Mouse (Mus musculus): ENCODE results near the gene Cnpy1. TPM values are rescaled to one million over a fixed set of nuclear protein-coding genes. Genes with fewer than 3 reads are reported as not detected.

Cnpy1 gene
- total and polyA plus RNA-seq, 3 experiments, result not detected

DNA sequence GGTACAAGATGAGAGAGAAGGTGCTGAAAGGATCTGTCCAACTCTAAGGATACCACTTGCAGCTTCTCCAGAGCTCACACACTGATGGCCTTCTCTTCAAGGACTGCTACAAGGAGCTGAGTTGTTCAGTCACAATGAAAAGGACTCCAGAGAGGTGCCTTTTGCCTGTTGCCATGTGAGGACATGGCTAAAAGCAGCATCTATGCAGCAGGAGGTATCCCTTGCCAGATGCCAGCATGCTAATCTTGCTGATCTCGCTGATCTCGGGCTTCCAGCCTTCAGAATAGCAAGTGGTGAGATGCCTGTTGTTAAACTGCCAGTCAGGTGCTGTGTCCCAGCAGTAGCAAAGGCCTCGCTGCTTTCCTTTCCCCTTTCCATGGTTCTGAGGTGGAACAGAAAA, 43.5 kb upstream of the Cnpy1 start:
- Histone ChIP-seq H3K79me2 (ENCODE audit: control insufficient read depth, insufficient read depth, low read length, poor library complexity) (no peaks in the 10 kb centered on the region), H3K9me3 (replicated peaks; ENCODE audit: insufficient read depth, low read length) (no peaks in the 10 kb centered on the region), H3K4me1 (ENCODE audit: control insufficient read depth in 1 of 2, insufficient read depth in 2 of 2, low read length in 2 of 2) (no peaks in the 10 kb centered on the region), H3K4me3 (ENCODE audit: control insufficient read depth in 1 of 2, insufficient read depth in 1 of 2, low read depth in 2 of 2, low read length in 2 of 2) (no peak overlapping the region), H3K36me3 (ENCODE audit: control insufficient read depth in 1 of 2, insufficient read depth in 2 of 2, low read length in 2 of 2) (no peaks in the 10 kb centered on the region; a peak in 1 of 4 replicates), H3K9ac (ENCODE audit: control insufficient read depth, low read depth, low read length, poor library complexity, severe bottlenecking) (no peak overlapping the region), H3K27ac (ENCODE audit: control insufficient read depth, low read depth, low read length) (no peak overlapping the region), H3K27me3 (ENCODE audit: control insufficient read depth in 1 of 2, insufficient read depth in 2 of 2, low read length in 2 of 2) (peaks cover 0 to 5% of the 10 kb centered on the region in 2 experiments; a peak in 2 of 4 replicates)
- no peak for DNase-seq (ENCODE audit: low read depth, low spot score)
- TF ChIP-seq CHD2 (IDR thresholded peaks at IDR 0.05; ENCODE audit: low read length) (no peak), MAFK (IDR thresholded peaks at IDR 0.05; ENCODE audit: borderline replicate concordance, low read depth, low read length) (no peak), HCFC1 (IDR thresholded peaks at IDR 0.05; ENCODE audit: low read depth, low read length) (no peak), TCF12 (IDR thresholded peaks at IDR 0.05; ENCODE audit: low read depth, low read length) (no peak), TAL1 (IDR thresholded peaks at IDR 0.05; ENCODE audit: low read length) (no peak), ZNF384 (IDR thresholded peaks at IDR 0.05; ENCODE audit: low read depth, low read length) (no peak), SIN3A (IDR thresholded peaks at IDR 0.05; ENCODE audit: low read length) (no peak), TBP (IDR thresholded peaks at IDR 0.05; ENCODE audit: low read depth, low read length) (no peak), RCOR1 (IDR thresholded peaks at IDR 0.05; ENCODE audit: low read depth, low read length) (no peak), ZKSCAN1 (IDR thresholded peaks at IDR 0.05; ENCODE audit: low read depth, low read length) (no peak), RAD21 (IDR thresholded peaks at IDR 0.05; ENCODE audit: low read depth, low read length) (no peak), CTCF (IDR thresholded peaks at IDR 0.05 in 2 of 3, conservative IDR thresholded peaks at IDR 0.05 in 1 of 3; ENCODE audit: control insufficient read depth in 1 of 3, insufficient read depth in 1 of 3, low read depth in 2 of 3, low read length in 3 of 3, poor library complexity in 1 of 3, severe bottlenecking in 1 of 3) (no peak), EP300 (IDR thresholded peaks at IDR 0.05; ENCODE audit: low read depth in 1 of 2, low read length in 2 of 2) (no peak), POLR2A (IDR thresholded peaks at IDR 0.05; ENCODE audit: control insufficient read depth in 1 of 2, insufficient read depth in 1 of 2, low read depth in 1 of 2, low read length in 2 of 2, poor library complexity in 1 of 2) (no peak), MAX (IDR thresholded peaks at IDR 0.05; ENCODE audit: low read length) (no peak), MYC (IDR thresholded peaks at IDR 0.05; ENCODE audit: low read depth, low read length) (no peak), CHD1 (IDR thresholded peaks at IDR 0.05; ENCODE audit: low read depth, low read length) (no peak), MYB (IDR thresholded peaks at IDR 0.05; ENCODE audit: low read depth, low read length) (no peak)

DNA sequence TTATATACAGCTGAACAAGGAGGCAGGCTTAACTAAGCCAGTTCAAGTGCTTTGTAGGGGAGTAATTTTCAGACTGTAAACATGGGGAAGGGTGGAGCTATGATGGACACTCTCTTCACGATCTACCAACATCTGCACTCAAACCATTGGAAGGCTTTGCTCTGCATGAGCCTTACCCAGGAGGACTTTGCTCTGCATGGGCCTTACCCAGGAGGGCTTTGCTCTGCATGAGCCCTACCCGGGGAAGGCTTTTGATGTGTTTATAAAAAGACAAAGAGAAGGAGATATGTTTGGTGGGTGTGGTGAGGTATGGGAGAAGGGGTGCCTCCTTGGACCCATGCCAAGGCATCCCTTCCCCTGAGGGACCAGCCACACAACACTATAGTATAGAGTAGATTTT, 31.7 kb upstream of the Cnpy1 start:
- no peak for DNase-seq (ENCODE audit: low read depth, low spot score)
- H3K9me3 ChIP-seq (replicated peaks; ENCODE audit: insufficient read depth, low read length), result no peaks in the 10 kb centered on the region
- H3K79me2 ChIP-seq (ENCODE audit: control insufficient read depth, insufficient read depth, low read length, poor library complexity), result no peaks in the 10 kb centered on the region
- no peak overlapping the region for H3K4me3 ChIP-seq (ENCODE audit: control insufficient read depth in 1 of 2, insufficient read depth in 1 of 2, low read depth in 2 of 2, low read length in 2 of 2)
- no peaks in the 10 kb centered on the region for H3K36me3 ChIP-seq (ENCODE audit: control insufficient read depth in 1 of 2, insufficient read depth in 2 of 2, low read length in 2 of 2)
- no peaks in the 10 kb centered on the region; a peak in 2 of 4 replicates for H3K27me3 ChIP-seq (ENCODE audit: control insufficient read depth in 1 of 2, insufficient read depth in 2 of 2, low read length in 2 of 2)
- H3K9ac ChIP-seq (ENCODE audit: control insufficient read depth, low read depth, low read length, poor library complexity, severe bottlenecking), result no peak overlapping the region
- TF ChIP-seq NRF1 (IDR thresholded peaks at IDR 0.05; ENCODE audit: insufficient read depth, low read depth, low read length, poor library complexity, severe bottlenecking), result no peak
- no peak for TF ChIP-seq TAL1 (IDR thresholded peaks at IDR 0.05; ENCODE audit: low read length)
- TF ChIP-seq CTCF (IDR thresholded peaks at IDR 0.05 in 2 of 3, conservative IDR thresholded peaks at IDR 0.05 in 1 of 3; ENCODE audit: control insufficient read depth in 1 of 3, insufficient read depth in 1 of 3, low read depth in 2 of 3, low read length in 3 of 3, poor library complexity in 1 of 3, severe bottlenecking in 1 of 3), result no peak
- no peak for TF ChIP-seq JUND (IDR thresholded peaks at IDR 0.05; ENCODE audit: low read depth, low read length)
- TF ChIP-seq GABPA (IDR thresholded peaks at IDR 0.05; ENCODE audit: low read depth, low read length), result no peak
- TF ChIP-seq CHD2 (IDR thresholded peaks at IDR 0.05; ENCODE audit: low read length), result no peak
- no peak for TF ChIP-seq TBP (IDR thresholded peaks at IDR 0.05; ENCODE audit: low read depth, low read length)
- no peak for TF ChIP-seq RAD21 (IDR thresholded peaks at IDR 0.05; ENCODE audit: low read depth, low read length)
- no peak for TF ChIP-seq ZMIZ1 (IDR thresholded peaks at IDR 0.05; ENCODE audit: low read depth, low read length)
- no peak overlapping the region for H3K27ac ChIP-seq (ENCODE audit: control insufficient read depth, low read depth, low read length)
- H3K4me1 ChIP-seq (ENCODE audit: control insufficient read depth in 1 of 2, insufficient read depth in 2 of 2, low read length in 2 of 2), result no peaks in the 10 kb centered on the region
